Mouse (Mus musculus) kidney, embryonic 14.5 days (tissue): Measurements from ENCODE around the gene Sox5. TPM values are rescaled to one million over a fixed set of nuclear protein-coding genes. Genes with fewer than 3 reads are reported as not detected.

ENCODE experiments used
- ATAC-seq: fragments of 200-750 bp; cut with Nextera tagmentation; 2 replicates; pipeline ENCODE4 v1.8.0; 2017; ENCODE audit warnings: moderate number of reproducible peaks, mild to moderate bottlenecking, moderate TSS enrichment, moderate library complexity; ENCODE audit not compliant: low FRiP score, low TSS enrichment
- H3K27ac ChIP-seq: fragments of 300-500 bp; sonication (generic); 2 replicates; pipeline ENCODE4 v1.5.1; 2014; ENCODE audit warnings: low read depth, mild to moderate bottlenecking, low read length, moderate library complexity, mixed read lengths
- H3K27me3 ChIP-seq: fragments of 300-500 bp; sonication (generic); 2 replicates; pipeline ENCODE4 v1.6.1; 2014; ENCODE audit warnings: mild to moderate bottlenecking, low read length; ENCODE audit not compliant: control insufficient read depth, insufficient read depth
- H3K36me3 ChIP-seq: fragments of 300-500 bp; sonication (generic); 2 replicates; pipeline ENCODE4 v1.6.1; 2014; ENCODE audit warnings: low read length, mixed read lengths; ENCODE audit not compliant: control insufficient read depth, insufficient read depth
- H3K4me1 ChIP-seq: fragments of 300-500 bp; sonication (generic); 2 replicates; pipeline ENCODE4 v1.6.1; 2014; ENCODE audit warnings: low read length, mixed read lengths; ENCODE audit not compliant: control insufficient read depth, insufficient read depth
- H3K4me2 ChIP-seq: fragments of 300-500 bp; sonication (generic); replicated peaks from 2 replicates; pipeline ENCODE4 v1.6.1; 2014; ENCODE audit warnings: low read depth, mild to moderate bottlenecking, low read length
- H3K4me3 ChIP-seq: fragments of 300-500 bp; sonication (generic); 2 replicates; pipeline ENCODE4 v1.5.1; 2014; ENCODE audit warnings: mild to moderate bottlenecking, low read length
- H3K9ac ChIP-seq: fragments of 300-500 bp; sonication (generic); 2 replicates; pipeline ENCODE4 v1.6.1; 2014; ENCODE audit warnings: low read depth, mild to moderate bottlenecking, low read length, moderate library complexity
- H3K9me3 ChIP-seq: fragments of 300-500 bp; sonication (generic); 2 replicates; pipeline ENCODE4 v1.6.1; 2016; ENCODE audit warnings: low read length; ENCODE audit not compliant: control insufficient read depth
- WGBS: fragments of 180-500 bp; shearing (Covaris S2); extraction: QIAGEN DNeasy Blood & Tissue Kit; methylation state at CpG from one replicate; pipeline ENCODE4 v1.1.7; 2014; 5-methylcytosine and 5-hydroxymethylcytosine counted together
- polyA plus RNA-seq: library from polyadenylated mRNA; unstranded; fragments of >200 nt; fragmentation: Nextera tagmentation; extraction: Ambion mirVana; gene quantifications from 2 replicates; pipeline ENCODE4 v1.2.1, GENCODE M21; 2014

Gene Sox5
- polyA plus RNA-seq, 1 experiment from 2014 or later: 13.0 TPM

DNA sequence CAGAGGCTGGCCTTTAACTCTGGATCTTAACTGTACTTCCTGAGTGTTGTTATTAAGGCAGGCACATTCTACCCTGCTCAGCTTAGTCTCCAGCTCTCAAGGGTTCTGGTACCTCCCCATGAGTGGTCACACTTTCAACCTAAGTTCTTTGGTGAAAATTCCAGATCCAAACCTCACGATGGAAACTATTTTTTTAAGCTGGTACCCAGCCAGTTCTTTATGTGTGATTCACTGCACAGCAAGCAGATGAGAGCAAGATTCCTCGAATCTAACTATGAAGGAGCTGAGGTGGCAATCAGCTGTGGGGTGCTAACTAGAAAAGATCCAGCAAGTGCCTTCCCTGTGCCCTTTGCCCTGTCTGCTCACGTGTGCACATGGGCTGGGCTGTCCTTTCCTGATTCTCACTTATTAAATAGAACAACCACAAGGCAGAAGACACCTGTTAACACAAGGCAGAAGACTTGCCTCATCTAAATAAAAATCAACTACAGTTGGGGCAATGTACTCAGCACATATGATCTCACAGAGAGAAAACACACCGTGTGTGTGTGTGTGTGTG lies 118.2 kb downstream of the Sox5 start:
- Histone ChIP-seq H3K4me2 (no peak overlapping the region), H3K27ac (no peak overlapping the region)

DNA sequence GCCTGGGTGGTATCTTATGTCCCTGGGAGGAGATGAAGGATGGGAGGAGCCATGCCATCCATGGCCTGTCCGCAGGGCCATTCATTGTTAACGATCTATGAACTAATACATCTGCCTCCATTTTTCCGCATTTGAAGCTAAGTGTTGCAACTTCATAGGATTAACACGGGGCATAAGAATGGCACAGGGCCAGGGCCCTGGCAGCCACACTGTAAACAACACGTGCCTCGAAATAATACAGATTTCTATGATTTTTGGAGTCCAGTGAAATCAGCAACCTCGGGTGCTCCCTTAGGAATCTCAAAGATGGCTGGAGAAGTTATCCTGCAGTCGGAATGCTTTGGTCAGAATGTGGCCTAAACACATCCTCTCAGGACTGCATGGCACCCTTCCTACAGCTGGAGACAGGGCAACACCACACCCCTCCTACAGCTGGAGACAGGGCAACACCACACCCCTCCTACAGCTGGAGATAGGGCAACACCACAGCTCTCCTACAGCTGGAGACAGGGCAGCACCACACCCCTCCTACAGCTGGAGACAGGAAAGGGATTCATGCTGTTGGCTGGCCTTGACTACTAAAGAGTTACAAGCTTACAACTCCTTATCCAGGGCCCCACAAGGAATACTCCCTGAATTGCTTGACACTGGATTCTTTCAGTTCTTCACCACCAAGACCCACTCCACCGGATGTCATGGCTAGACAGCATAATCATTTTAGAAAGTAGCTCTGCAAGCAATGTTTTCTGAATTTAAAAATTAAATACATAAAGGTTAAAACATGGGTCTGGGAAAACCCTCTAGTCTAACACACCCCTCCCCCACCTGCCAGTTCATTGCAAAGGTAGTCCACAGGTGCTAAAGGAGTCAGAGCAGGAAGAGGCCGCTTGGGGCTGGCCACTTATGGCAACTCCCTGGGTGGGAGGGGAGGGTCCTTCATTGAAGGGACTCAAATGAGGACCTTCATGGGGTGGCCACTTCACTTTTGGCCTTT lies 122.4 kb downstream of the Sox5 start:
- H3K9me3 ChIP-seq: no peaks in the 10 kb centered on the region

More for the DNA sequence above, 118.2 kb downstream of the Sox5 start:
- ATAC-seq: no peak
- Histone ChIP-seq H3K4me3 (no peak overlapping the region), H3K4me1 (peaks cover 12% of the 10 kb centered on the region), H3K36me3 (no peaks in the 10 kb centered on the region), H3K9me3 (no peaks in the 10 kb centered on the region), H3K27me3 (no peaks in the 10 kb centered on the region), H3K9ac (no peak overlapping the region)
- WGBS: 74% methylated on average over 4 of the region's 4 CpGs

DNA sequence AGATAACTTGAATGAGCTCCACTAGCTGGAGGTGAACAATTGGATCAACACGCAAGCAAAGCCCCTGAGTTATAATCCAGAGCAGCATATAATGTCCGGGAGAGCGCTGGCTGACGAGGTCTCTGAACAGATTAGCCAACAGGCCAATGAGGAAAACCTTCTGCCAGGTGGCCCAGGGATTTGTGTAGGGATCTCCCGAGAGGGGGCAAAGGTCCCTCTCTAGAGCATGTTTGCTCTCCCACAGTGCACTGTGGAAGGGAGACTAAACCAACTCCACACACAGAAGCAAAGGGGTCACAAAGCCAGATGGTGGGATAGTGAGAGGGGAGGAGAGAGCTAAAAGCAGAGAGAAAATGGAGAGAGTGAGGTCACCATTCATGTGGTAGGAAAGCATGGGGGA lies 128.9 kb downstream of the Sox5 start:
- WGBS: 77% methylated on average over 5 of the region's 5 CpGs

More for the DNA sequence above, 122.4 kb downstream of the Sox5 start:
- Histone ChIP-seq H3K36me3 (no peaks in the 10 kb centered on the region), H3K27me3 (no peaks in the 10 kb centered on the region), H3K4me2 (no peak overlapping the region), H3K27ac (no peak overlapping the region), H3K4me3 (no peak overlapping the region), H3K4me1 (peaks cover 12% of the 10 kb centered on the region), H3K9ac (no peak overlapping the region)
- no peak for ATAC-seq
- WGBS: 82% methylated on average over 10 of the region's 10 CpGs

DNA sequence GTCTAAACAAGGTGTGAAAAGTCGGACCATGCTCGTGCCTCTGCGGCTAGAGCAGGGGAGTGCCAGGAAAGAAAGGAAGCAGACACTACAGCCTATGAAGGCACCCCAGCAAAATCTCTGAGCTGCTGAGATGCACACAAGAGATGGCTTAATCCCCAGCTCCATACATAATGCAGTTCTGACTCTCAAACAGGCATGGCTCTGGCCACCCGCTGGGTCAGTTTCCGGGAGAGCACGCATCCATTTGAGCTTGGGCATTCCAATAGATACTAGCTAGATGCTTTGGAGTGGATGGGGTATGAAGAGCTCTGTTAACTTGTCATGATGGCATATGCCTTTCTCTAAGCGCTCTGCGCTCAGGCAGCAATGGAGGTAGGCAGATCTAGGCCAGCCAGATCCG lies 132.9 kb downstream of the Sox5 start:
- no peak; the same call in 1 of the 2 replicates for ATAC-seq
- Histone ChIP-seq H3K4me1 (peaks cover 14% of the 10 kb centered on the region; the same call in 1 of the 2 replicates), H3K9me3 (no peaks in the 10 kb centered on the region), H3K9ac (no peak overlapping the region), H3K27ac (peak overlapping the region; percentile 69), H3K36me3 (no peaks in the 10 kb centered on the region), H3K27me3 (no peaks in the 10 kb centered on the region), H3K4me2 (no peak overlapping the region), H3K4me3 (no peak overlapping the region)
- WGBS: 64% methylated on average over 9 of the region's 9 CpGs

More for the DNA sequence above, 128.9 kb downstream of the Sox5 start:
- H3K27me3 ChIP-seq: no peaks in the 10 kb centered on the region
- no peaks in the 10 kb centered on the region for H3K9me3 ChIP-seq
- H3K4me1 ChIP-seq: peaks cover 10% of the 10 kb centered on the region; the same call in 1 of the 2 replicates
- no peak for ATAC-seq
- no peaks in the 10 kb centered on the region for H3K36me3 ChIP-seq
- H3K9ac ChIP-seq: no peak overlapping the region
- H3K27ac ChIP-seq: no peak overlapping the region
- H3K4me2 ChIP-seq: no peak overlapping the region
- H3K4me3 ChIP-seq: no peak overlapping the region

DNA sequence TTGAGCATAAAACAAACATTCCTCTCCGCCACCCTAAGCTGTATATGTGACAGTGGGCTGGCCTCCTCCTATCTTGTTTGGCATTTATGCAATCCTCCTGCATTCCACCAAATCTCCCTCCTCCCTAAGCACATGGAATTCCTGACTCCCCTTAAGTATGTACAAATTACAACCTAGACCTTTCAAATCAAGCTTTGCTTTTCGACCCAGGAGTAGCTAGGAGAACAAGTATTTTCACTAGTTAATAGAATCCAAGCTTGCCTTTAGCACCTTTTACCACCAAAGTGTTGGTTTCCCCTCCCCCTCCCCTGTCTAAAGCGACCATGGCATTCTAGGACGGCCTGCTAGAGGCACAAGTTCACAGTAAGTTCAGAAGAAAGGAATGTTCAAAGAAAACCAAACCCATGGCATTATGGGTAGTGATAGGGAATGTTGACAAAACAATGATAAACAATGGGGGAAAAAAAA lies 133.6 kb downstream of the Sox5 start:
- ATAC-seq: peak; percentile 62; the same call in 1 of the 2 replicates
- peak overlapping the region; percentile 62; the same call in 1 of the 2 replicates for H3K27ac ChIP-seq
- H3K4me2 ChIP-seq: no peak overlapping the region
- H3K27me3 ChIP-seq: no peaks in the 10 kb centered on the region
- WGBS: 17% methylated on average over 4 of the region's 4 CpGs
- H3K4me1 ChIP-seq: peaks cover 14% of the 10 kb centered on the region; the same call in 1 of the 2 replicates
- no peaks in the 10 kb centered on the region for H3K9me3 ChIP-seq
- H3K4me3 ChIP-seq: no peak overlapping the region
- no peaks in the 10 kb centered on the region for H3K36me3 ChIP-seq
- no peak overlapping the region for H3K9ac ChIP-seq

DNA sequence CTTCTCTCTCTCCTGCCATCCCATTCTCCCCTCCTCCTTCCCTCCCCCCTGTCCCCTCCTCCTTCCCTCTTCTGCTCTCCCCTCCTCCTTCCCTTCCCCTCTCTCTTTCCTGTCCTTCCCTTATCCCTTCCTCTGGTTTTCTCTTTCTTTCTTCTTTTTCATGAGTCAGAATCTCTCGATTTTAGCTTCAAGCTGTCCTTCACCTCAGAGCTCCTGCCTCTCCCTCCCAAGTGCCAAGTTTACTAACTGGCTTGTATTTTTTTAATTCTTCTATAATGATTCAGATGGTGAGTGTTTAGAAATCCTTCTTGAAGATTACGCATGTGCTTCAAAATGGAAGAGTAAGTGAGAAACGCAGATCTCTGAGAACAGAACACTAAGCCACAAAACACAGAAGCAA lies 135.4 kb downstream of the Sox5 start:
- no peaks in the 10 kb centered on the region for H3K36me3 ChIP-seq
- ATAC-seq: no peak
- no peak overlapping the region for H3K27ac ChIP-seq
- no peaks in the 10 kb centered on the region for H3K27me3 ChIP-seq
- peaks cover 14% of the 10 kb centered on the region; the same call in 1 of the 2 replicates for H3K4me1 ChIP-seq
- H3K4me2 ChIP-seq: no peak overlapping the region
- no peak overlapping the region for H3K9ac ChIP-seq
- H3K4me3 ChIP-seq: no peak overlapping the region
- 91% methylated on average over 3 of the region's 3 CpGs for WGBS
- H3K9me3 ChIP-seq: no peaks in the 10 kb centered on the region

DNA sequence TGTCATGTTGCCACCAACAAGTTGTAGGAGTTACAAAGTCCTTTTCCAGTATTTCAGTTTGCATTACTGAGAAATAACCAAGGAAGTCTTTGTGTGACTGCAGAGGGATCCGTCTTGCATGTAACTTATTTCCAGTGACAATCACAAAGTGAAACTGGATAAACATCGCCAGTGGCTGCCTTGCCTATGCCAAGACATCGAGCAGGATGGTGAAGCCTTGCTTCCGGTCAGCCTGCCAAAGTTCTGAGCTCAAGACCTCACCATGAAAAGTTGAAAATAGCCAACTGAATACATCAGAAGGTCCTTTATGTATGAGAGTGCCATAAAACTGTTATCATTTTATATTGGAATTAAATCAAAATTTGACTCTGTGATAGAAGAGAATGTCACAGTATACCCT lies 136.0 kb downstream of the Sox5 start:
- H3K4me2 ChIP-seq: no peak overlapping the region
- no peak overlapping the region for H3K9ac ChIP-seq
- 91% methylated on average over 4 of the region's 4 CpGs for WGBS
- H3K36me3 ChIP-seq: no peaks in the 10 kb centered on the region
- H3K27ac ChIP-seq: no peak overlapping the region
- H3K4me3 ChIP-seq: no peak overlapping the region
- H3K27me3 ChIP-seq: no peaks in the 10 kb centered on the region
- H3K4me1 ChIP-seq: peaks cover 14% of the 10 kb centered on the region; the same call in 1 of the 2 replicates
- H3K9me3 ChIP-seq: no peaks in the 10 kb centered on the region
- no peak for ATAC-seq

DNA sequence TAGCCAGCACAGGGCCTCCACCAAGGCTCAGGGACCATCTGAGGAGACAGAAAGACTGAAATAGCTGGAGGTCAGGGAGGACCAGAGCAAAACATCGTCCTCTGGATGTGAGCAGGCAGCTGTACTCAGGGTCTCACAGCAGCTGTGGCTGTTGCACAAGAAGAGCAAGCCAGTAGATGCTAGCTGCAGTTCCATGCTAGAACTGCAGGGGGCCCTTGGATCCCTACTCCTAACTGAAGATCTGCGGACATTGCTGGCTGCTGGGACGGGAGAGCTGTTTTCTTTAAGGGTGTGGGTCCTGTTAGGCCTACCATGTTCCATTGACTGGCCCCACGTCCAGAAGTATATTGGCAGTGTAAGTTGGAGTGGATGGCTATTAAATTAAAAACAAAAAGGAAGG lies 137.1 kb downstream of the Sox5 start:
- Histone ChIP-seq H3K4me3 (no peak overlapping the region), H3K27ac (no peak overlapping the region), H3K36me3 (no peaks in the 10 kb centered on the region), H3K27me3 (no peaks in the 10 kb centered on the region), H3K4me2 (no peak overlapping the region), H3K4me1 (peaks cover 14% of the 10 kb centered on the region; the same call in 1 of the 2 replicates), H3K9me3 (no peaks in the 10 kb centered on the region), H3K9ac (no peak overlapping the region)
- WGBS: 61% methylated on average over 4 of the region's 4 CpGs
- ATAC-seq: no peak

DNA sequence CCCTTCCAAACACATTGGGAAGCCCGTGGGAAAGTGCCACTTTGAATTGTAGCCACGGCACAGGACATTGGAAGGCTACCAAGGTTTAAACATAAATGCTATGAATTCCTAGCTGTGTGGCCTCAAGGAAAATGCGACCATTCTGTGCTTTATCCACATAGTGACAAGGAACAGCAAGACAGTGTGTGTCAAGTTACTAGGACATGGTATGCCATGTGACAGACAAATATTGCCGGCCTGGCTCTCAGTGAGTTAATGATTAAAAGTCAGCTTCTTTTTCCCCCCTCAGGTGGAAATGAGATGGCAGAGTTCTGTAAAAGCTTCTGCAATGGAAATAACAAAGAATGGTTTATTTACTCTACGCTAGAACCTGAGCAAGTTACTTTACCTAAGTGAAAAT lies 138.2 kb downstream of the Sox5 start:
- no peak for ATAC-seq
- 74% methylated on average over 5 of the region's 5 CpGs for WGBS
- Histone ChIP-seq H3K4me1 (peaks cover 11% of the 10 kb centered on the region; the same call in 1 of the 2 replicates), H3K27ac (no peak overlapping the region), H3K4me2 (no peak overlapping the region), H3K36me3 (no peaks in the 10 kb centered on the region), H3K9ac (no peak overlapping the region), H3K9me3 (no peaks in the 10 kb centered on the region), H3K27me3 (no peaks in the 10 kb centered on the region), H3K4me3 (no peak overlapping the region)
